Mouse (Mus musculus): ENCODE results near the gene Chrna3. TPM values are rescaled to one million over a fixed set of nuclear protein-coding genes. Genes with fewer than 3 reads are reported as not detected.

Chrna3 gene
- under 1 TPM; 0.28 to 0.34 TPM for total RNA-seq (2021)

DNA sequence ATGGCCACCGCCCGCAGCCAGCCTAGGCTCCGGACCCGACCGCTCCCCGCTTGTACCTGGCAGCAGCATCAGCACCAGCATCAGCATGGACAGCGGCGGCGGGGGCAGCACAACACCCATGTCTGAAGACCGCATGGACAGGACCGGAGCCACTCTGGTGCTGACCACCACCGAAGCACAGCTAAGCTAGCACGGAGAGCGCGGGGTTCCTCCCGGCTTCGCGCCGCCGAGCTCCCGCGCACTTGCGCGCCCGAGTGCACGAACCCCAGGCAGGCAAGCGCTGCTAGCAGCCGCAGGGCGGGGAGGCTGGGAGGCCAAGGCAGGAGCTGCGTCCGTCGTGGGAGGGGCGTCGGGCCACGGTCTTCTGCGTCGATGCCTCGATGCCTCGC, at the start of gene Chrna3:
Chrna3 (minus strand) TSS at position 288 of the 389 bp plus-strand sequence.
- DNase-seq (ENCODE audit: extremely low spot score in 1 of 2, low spot score in 1 of 2), result no peak

GRCm38 (mm10) chr9:55067965-55068265, 41.6 kb upstream of the Chrna3 start:
- DNase-seq (ENCODE audit: extremely low spot score in 1 of 2, low spot score in 1 of 2), result no peak

DNA sequence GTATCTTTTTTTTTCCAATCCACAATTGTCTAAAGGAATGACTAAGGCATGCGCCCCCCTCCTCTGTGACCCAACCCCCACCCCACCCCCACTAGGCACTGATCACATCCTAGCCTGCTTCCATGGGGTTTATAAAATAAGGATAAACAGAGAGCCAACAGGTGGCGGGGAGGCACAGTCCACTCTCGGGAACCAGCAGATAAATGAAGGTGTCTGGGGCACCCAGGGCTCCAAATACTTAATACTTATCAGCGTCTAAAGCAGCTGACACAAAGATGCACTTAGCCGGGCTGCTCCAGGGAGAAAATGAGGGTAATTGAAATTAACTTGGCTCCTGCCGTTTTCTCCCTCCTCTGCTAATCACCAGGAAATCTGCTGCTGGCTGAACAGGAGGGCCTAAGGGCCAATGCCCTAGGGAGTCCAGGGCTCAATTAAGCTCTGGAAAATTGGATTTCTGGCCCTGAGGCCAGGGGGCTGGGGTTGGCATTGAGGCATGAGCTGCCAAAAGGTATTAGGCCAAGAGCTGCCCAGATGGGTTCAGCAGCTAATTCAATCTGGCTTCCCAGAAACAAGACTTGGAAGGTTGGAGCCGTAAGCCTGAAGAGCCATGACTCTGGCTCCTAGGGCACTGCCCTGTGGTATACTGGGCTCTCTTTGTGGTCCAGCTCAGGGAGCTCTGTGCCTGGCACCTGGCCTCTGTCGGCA, 41.0 kb upstream of the Chrna3 start:
- no peak for DNase-seq (ENCODE audit: extremely low spot score in 1 of 2, low spot score in 1 of 2)

GRCm38 (mm10) chr9:55065241-55065640, 38.9 kb upstream of the Chrna3 start:
- DNase-seq (ENCODE audit: extremely low spot score in 1 of 2, low spot score in 1 of 2), result no peak

- no peak for DNase-seq (ENCODE audit: extremely low spot score in 1 of 2, low spot score in 1 of 2)
Observed at GRCm38 (mm10) chr9:55058067-55058466, 31.7 kb upstream of the Chrna3 start.

GRCm38 (mm10) chr9:55055386-55055930, 29.1 kb upstream of the Chrna3 start:
- DNase-seq (ENCODE audit: extremely low spot score in 1 of 2, low spot score in 1 of 2), result no peak

DNA sequence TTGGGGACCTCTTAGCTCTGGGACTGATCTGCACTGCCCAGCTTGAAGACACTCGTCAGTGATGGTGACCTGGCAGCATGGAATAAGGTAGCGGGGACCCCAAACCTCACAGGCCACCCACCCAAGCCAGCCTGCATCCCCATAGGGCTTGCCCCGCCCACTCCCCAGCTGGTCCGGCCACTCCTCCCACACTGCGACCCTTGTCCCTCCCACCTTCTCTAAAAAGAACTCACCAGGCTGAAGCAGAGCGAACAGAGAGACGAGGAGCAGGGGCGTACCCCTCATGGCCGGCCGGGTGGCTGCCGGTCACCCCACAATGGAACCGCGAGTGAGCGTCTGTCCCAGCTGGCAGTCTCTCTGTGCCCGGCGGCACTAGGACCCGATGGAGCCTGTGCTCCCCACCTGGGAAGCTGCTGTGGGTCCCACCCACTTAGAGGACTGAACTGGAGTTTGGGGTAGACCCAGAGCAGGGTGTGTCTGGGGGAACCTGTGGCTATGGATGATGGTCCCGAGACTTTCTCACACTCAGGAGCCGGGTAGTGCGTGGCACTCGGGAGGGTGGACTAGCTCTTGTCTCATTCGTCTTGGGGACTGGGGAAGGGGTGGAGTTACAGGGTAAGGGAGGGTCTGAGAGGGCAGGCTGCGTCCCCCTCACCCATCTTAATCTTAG, 22.0 kb upstream of the Chrna3 start, which contains the start of gene Chrnb4:
Chrnb4 (minus strand) TSS at position 569 of the 670 bp plus-strand sequence.
- DNase-seq (ENCODE audit: extremely low spot score in 1 of 2, low spot score in 1 of 2), result no peak

DNA sequence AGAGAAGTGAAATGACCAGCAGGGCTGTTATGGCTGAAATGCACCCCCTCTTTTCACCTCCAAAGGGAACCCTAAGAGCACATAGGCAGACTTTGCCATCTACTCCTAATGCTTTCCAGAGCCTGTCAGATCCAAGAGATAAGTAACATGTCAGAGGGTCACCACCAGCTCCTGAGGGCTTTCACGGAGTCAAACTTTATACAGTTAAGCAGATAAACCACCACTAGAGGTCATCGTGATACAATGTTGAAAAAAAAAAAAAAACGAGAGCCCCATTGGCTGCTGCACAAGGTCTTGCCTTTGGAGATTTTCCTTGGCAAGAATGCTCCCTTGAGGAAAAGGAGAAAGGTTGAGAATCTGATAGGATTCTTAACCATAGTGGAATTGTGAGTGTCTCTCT, 20.4 kb upstream of the Chrna3 start:
- DNase-seq (ENCODE audit: extremely low spot score in 1 of 2, low spot score in 1 of 2), result no peak

GRCm38 (mm10) chr9:55045001-55045400, 18.6 kb upstream of the Chrna3 start:
- no peak for DNase-seq (ENCODE audit: extremely low spot score in 1 of 2, low spot score in 1 of 2)

DNA sequence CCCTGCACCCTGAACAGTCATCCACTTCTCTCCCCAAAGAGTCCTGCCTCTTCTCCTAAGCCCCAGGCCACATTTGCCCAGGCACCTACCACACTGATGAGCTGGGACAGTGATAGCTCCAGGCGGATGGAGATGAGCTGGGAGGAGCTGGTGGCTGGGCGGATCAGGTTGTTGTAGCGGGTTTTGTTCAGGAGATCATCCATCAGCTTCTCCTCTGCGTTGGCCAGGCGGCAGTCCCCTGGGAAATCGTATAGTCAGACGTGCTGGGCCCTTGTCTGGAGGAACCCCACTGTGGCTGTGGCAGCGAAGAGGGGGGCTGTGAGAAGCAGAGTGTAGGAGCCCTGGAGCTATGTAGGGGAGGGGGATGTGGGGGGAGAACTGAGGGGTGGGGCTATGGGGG, 17.3 kb upstream of the Chrna3 start:
- no peak for DNase-seq (ENCODE audit: extremely low spot score in 1 of 2, low spot score in 1 of 2)

DNA sequence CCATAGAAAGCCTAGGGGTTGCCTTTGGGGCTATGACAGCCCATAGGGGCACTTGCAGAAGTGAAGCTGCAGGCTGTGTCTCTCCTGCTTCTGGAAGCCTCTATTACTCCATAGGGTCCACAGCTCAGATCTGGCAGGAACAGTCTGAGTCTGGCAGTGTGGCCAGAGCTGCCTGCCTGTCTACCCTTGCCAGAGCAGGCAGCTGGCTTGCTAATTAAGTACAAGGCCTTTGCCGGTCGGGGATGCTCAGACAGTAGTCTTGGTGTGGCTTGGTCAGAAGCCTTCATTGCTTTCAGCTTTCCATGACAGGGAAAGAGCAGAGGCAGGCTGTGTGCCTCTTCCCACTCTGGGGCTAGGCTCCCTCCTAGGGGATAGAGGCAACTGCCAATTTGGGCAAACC, 15.0 kb upstream of the Chrna3 start:
- no peak for DNase-seq (ENCODE audit: extremely low spot score in 1 of 2, low spot score in 1 of 2)

DNA sequence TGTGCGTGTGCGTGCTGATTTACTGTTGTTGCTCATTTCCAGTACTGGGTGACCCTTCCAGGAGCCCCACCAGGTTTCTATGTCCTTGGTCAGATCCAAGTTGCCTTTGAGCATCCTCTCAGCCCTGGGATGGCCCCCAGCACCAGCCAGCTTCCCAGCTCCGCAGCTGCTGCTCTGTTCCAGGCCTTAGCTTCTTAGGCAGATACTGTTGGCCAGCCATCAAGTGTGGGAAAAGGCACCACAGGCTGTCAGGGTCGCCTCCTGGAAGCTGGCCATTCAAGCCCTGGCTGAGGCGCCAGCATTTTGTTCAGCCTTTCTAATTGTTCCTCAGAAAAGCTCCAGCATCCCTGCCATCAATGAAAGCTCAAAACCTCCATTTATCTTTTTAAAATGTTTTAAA, 13.6 kb upstream of the Chrna3 start:
- no peak for DNase-seq (ENCODE audit: extremely low spot score in 1 of 2, low spot score in 1 of 2)

- no peak for DNase-seq (ENCODE audit: extremely low spot score in 1 of 2, low spot score in 1 of 2)
Observed at GRCm38 (mm10) chr9:55038948-55039347, 12.6 kb upstream of the Chrna3 start.

DNA sequence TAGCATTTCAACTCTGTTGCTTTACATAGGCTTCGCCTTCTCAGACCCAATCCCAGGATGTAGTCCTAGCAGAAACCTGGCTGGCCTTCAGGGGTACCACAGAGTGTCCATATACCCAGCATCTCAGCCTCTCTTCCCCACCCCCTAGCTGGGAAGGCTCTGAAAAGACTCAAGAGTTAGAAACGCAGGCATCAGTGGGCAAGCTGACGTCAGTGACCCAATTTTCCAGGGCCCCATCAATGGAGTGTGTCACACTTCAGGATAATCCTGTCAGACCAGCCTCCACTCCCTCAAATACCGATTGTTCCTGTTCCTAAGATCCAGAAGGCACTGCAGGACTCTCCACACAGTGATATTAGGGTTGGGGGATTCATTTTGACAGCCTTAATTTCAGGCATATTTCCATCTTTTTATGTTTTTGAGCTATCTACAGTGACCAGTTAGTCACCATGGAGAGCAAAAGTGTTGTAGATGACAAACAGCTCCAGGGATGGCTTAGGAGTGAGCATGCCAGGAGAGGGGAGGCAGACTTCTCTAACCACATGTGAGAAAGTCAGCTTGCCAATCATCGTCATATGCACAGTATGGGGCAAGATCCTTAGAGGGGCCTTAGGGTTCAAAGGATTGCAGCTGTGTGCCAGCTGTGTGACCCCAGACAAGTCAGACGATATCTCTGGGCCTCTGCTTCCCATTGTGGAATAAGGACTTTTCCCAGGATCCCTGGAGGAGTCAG, 5.2 kb upstream of the Chrna3 start:
- no peak for DNase-seq (ENCODE audit: extremely low spot score in 1 of 2, low spot score in 1 of 2)

DNA sequence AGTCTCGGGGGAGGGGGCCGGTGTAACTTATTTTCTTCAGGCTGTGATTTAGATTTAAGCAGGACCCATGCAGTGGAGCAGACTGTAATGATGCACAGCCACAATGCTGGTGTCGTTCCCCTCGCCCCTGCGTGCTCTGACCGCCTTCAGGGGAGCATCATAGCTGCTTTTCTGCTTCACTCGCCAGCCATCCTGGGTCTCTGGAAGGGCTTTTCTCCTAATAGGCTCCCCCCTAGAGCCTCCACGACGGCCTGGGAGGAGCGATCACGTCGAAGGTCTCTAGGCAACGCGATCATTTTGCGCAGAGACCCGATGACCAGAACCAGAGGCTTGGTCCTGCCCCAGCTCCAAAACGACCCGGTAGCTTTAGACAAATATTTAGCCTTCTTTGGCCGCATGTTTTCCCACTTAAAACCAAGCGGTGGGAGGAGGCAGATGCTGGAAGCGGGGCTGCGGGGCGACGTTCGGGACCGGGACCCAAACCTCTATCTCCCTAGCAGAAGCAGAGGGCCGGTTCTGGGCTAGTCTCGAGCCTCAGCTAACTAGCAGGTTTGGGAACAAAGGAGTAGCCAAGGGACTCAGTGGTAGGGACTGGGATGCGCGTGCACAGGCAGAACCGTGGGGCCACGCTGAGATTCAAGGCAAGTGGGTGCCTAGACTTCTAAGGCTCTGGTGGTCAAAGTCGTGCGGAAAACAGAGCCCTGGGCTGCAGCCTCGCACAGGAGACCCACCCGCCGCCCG, 658 bp downstream of the Chrna3 start:
- no peak for DNase-seq (ENCODE audit: extremely low spot score in 1 of 2, low spot score in 1 of 2)

DNA sequence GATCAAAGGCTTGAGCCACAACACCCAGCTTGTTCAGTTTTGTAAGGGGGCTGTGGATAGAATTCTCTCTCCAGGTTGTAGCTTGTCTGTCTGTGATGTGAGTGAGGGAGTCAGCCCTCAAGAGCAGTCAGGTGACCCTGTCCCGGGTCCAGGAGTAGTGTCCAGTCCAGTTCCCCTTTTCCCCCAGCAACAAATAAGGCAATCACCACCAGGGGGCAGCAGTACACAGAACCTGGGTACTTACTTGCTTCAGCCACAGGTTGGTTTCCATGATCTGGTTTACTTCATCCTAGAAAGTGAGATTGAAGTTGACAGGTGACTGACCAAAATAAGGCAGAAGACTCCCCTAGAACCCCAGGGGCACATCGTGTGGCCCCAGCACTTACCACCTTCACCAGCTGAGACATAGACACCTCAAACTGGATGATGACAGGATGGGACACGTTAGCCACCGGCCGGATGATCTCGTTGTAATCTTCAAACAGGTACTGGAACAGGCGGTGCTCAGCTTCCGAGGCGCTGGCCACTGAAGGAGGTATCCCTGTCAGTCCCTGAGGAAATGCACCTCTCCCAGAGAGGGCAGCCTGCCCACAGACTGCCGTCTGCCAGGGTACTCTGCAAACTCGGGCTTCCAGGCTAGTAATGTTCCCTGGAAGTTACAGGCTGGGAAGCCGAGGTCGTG, 2.3 kb downstream of the Chrna3 start:
- DNase-seq (ENCODE audit: extremely low spot score in 1 of 2, low spot score in 1 of 2), result peak; percentile 77 to 97

- DNase-seq (ENCODE audit: extremely low spot score in 1 of 2, low spot score in 1 of 2), result no peak
Observed at GRCm38 (mm10) chr9:55023326-55023725, 3.0 kb downstream of the Chrna3 start.

DNA sequence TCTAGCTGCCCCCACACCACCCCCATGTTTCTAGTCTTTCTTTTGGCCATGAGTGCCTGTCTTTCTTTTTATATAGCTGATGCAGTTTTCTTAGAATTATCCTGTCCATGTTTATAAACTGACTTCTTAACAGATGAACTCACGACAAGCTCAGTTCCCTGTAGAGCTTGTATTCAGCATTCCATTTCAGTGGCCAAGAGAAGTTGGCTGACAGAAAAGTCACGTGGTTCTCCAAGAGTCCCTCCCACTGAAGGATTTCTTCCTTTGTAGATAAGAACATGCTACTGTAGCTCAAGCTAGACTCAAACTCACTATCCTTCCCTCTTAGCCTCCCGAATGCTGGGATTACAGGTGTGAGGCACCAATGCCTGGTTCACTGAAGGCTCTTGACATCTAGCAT, 9.4 kb downstream of the Chrna3 start:
- DNase-seq (ENCODE audit: extremely low spot score in 1 of 2, low spot score in 1 of 2), result no peak

DNA sequence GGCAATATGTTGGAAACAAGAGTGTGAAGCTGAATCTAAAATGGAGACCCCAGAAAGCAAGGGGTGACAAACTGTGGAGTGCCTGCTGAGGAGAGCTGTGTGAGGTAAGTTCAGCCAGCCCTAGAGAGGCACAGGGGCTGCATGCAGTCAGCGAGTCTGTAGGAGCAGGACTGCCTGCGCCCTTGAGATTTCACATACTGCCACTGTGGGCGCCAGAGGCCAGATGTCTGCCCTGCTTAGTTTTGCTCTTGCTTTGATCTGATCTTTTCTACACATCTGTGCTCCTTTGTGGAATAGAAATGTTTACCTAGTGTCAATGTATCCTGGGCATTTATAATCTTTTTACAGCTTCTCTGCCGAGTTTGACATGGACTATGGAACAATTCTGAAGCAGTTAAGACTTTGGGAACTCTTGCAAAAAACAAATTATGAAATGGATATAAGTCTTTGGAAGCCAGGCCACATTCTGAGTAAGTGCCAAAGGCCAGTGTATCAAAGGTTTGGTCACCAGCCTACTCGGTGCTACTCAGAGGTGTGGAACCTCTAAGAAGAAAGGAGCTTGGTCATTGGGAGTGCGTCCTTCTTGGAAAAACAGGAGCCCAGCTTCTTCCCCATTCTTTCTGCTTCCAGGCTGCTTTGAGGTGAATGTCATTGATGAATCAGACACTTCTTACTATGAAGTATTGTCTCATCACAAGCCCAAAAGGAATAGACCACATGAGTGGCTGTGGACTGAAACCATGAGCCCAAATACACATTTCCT, 15.6 kb downstream of the Chrna3 start:
- DNase-seq (ENCODE audit: extremely low spot score in 1 of 2, low spot score in 1 of 2), result no peak
